Mouse (Mus musculus) layer of hippocampus, postnatal 10 days (tissue): ENCODE results near the gene Ctcf. TPM values are rescaled to one million over a fixed set of nuclear protein-coding genes. Genes with fewer than 3 reads are reported as not detected.

Experiments
- DNase-seq, 2 experiments: peaks; one replicate each; pipeline ENCODE4 v3.0.0; 2021; ENCODE audit warnings: low spot score in 2 of 2
- total RNA-seq, 2 experiments: library from RNA; stranded (reverse); gene quantifications; 2 replicates each; pipeline ENCODE4 v1.2.3; 2021

Ctcf gene
- total RNA-seq, 2 experiments from 2014 or later = 63.6 to 67.7 TPM

GRCm38 (mm10) chr8:105699488-105700215, 63.3 kb downstream of the Ctcf start:
- DNase-seq = no peak

- DNase-seq = peak in 1 of 2 experiments; percentile 54
Measured at GRCm38 (mm10) chr8:105700566-105700965, 64.2 kb downstream of the Ctcf start.

- DNase-seq = peak; percentile 96 to 98
Measured at GRCm38 (mm10) chr8:105700966-105701824, 64.8 kb downstream of the Ctcf start, which contains the start of the genes Acd and Pard6a. Gene Acd, minus strand, starts transcription at chr8:105701102. Gene Pard6a, plus strand, starts transcription at chr8:105701148.

GRCm38 (mm10) chr8:105702001-105702401, 65.6 kb downstream of the Ctcf start:
- no peak for DNase-seq

- no peak for DNase-seq
Measured at GRCm38 (mm10) chr8:105702731-105703415, 66.5 kb downstream of the Ctcf start.

GRCm38 (mm10) chr8:105704146-105704812, 67.9 kb downstream of the Ctcf start:
- no peak for DNase-seq

GRCm38 (mm10) chr8:105704955-105705354, 68.6 kb downstream of the Ctcf start:
- DNase-seq = no peak

GRCm38 (mm10) chr8:105706426-105706825, 70.1 kb downstream of the Ctcf start:
- no peak for DNase-seq

GRCm38 (mm10) chr8:105707498-105708403, 71.4 kb downstream of the Ctcf start, which contains the start of the genes 4933405L10Rik and Enkd1:
Gene 4933405L10Rik, plus strand, starts transcription at chr8:105707655.
Gene Enkd1, minus strand, starts transcription at chr8:105708210.
- DNase-seq = peak; percentile 86 to 88

GRCm38 (mm10) chr8:105708675-105709074, 72.3 kb downstream of the Ctcf start:
- no peak for DNase-seq

- no peak for DNase-seq
Measured at GRCm38 (mm10) chr8:105709317-105709716, 72.9 kb downstream of the Ctcf start.

- no peak for DNase-seq
Measured at GRCm38 (mm10) chr8:105712286-105712685, 75.9 kb downstream of the Ctcf start.

GRCm38 (mm10) chr8:105714139-105714538, 77.8 kb downstream of the Ctcf start:
- DNase-seq = peak; percentile 90 to 91

GRCm38 (mm10) chr8:105715042-105715441, 78.7 kb downstream of the Ctcf start:
- no peak for DNase-seq

- no peak for DNase-seq
Measured at GRCm38 (mm10) chr8:105716302-105716945, 80.1 kb downstream of the Ctcf start.

- no peak for DNase-seq
Measured at GRCm38 (mm10) chr8:105719637-105720036, 83.3 kb downstream of the Ctcf start.

GRCm38 (mm10) chr8:105722861-105723260, 86.5 kb downstream of the Ctcf start:
- no peak for DNase-seq

GRCm38 (mm10) chr8:105725726-105726125, 89.4 kb downstream of the Ctcf start:
- DNase-seq = no peak
